Comparison of ENCODE assay signal across 14 mouse cellular contexts in genomic region chr1:138487569-138487968, GRCm38 (mm10).
DNase-seq lines count a peak whose midpoint lies in the region; ATAC-seq and TF ChIP-seq lines count a peak whose summit lies in the region.
"Had no signal": no experiment of that assay in that cellular context is flagged by ENCODE, and none has a peak within 500 bp of the region (broad histone marks: within the 10 kb centered on the region; RNA-seq: fewer than 3 reads in every experiment).

No protein-coding gene starts in this region.

- H3K9me3 ChIP-seq in lung, postnatal 0 days (ENCODE audit: low read length) = no peaks in the 10 kb centered on the region
- H3K9me3 ChIP-seq: embryonic facial prominence, embryonic 13.5 days; G1E; limb, embryonic 12.5 days; midbrain, embryonic 10.5 days had no signal

- H3K4me1 ChIP-seq in lung, postnatal 0 days (ENCODE audit: insufficient read depth, low read depth, low read length) = no peaks in the 10 kb centered on the region
- H3K4me1 ChIP-seq: embryonic facial prominence, embryonic 13.5 days; limb, embryonic 12.5 days; midbrain, embryonic 10.5 days had no signal

- 62% methylated on average over 5 of the region's 5 CpGs for WGBS in lung, postnatal 0 days

- DNase-seq in kidney, adult 9 months = peak; percentile 54
- no peak for DNase-seq in kidney, adult 11 months
- DNase-seq in 3T3-L1 (ENCODE audit: low read depth, low spot score) = peak; percentile 61
- peak; percentile 51 for DNase-seq in NIH3T3 (ENCODE audit: low read depth)
- DNase-seq in lung, postnatal 0 days (ENCODE audit: low spot score) = peak; percentile 74
- DNase-seq in right cerebral cortex, postnatal 25 days = no peak
- no peak for DNase-seq in left cerebral cortex, adult 8-10 months (ENCODE audit: low spot score in 2 of 2)
- DNase-seq: adrenal gland, postnatal 10 days; cerebellum, adult 18-20 months; heart, postnatal 10 days had no signal

- TF ChIP-seq CTCF in lung, postnatal 0 days (IDR thresholded peaks at IDR 0.05) = peak; percentile 72

- TF ChIP-seq EP300 in lung, postnatal 0 days (IDR thresholded peaks at IDR 0.05) = no peak

- no peak overlapping the region for H3K4me3 ChIP-seq in lung, postnatal 0 days (ENCODE audit: low read depth, low read length)
- H3K4me3 ChIP-seq: embryonic facial prominence, embryonic 13.5 days; limb, embryonic 12.5 days; midbrain, embryonic 10.5 days had no signal

- H3K27me3 ChIP-seq in lung, postnatal 0 days (replicated peaks; ENCODE audit: insufficient read depth, low read length) = no peaks in the 10 kb centered on the region
- H3K27me3 ChIP-seq: embryonic facial prominence, embryonic 13.5 days; limb, embryonic 12.5 days had no signal

- H3K27ac ChIP-seq in lung, postnatal 0 days (ENCODE audit: low read length) = no peak overlapping the region
- H3K27ac ChIP-seq: embryonic facial prominence, embryonic 13.5 days; limb, embryonic 12.5 days; midbrain, embryonic 10.5 days had no signal

- ATAC-seq in lung, postnatal 0 days = peak; percentile 81

- H3K9ac ChIP-seq in lung, postnatal 0 days (replicated peaks; ENCODE audit: low read depth) = no peak overlapping the region
- H3K9ac ChIP-seq: embryonic facial prominence, embryonic 13.5 days; limb, embryonic 12.5 days had no signal

- H3K4me2 ChIP-seq in lung, postnatal 0 days (replicated peaks; ENCODE audit: low read depth, low read length) = no peak overlapping the region
- H3K4me2 ChIP-seq: embryonic facial prominence, embryonic 13.5 days; limb, embryonic 12.5 days had no signal

- H3K36me3 ChIP-seq in lung, postnatal 0 days (ENCODE audit: insufficient read depth, low read length) = 0 out of 2 replicates have a peak, but pooled peaks cover 6% of the 10 kb centered on the region

Comparison
In these comparisons a context has a peak if more than half of its experiments do, and no peak if none do; other contexts are left out.
1. DNase-seq: peak in kidney, adult 9 months (single experiment), 3T3-L1 (single experiment), NIH3T3 (single experiment) and lung, postnatal 0 days (single experiment); none in kidney, adult 11 months (single experiment), right cerebral cortex, postnatal 25 days (single experiment) and left cerebral cortex, adult 8-10 months (0 of 2).